Mouse (Mus musculus) heart, embryonic 15.5 days (tissue): Measurements from ENCODE around the gene Os9. TPM values are rescaled to one million over a fixed set of nuclear protein-coding genes. Genes with fewer than 3 reads are reported as not detected.
"Not testable (repeated sequence)": the region's sequence is repeated elsewhere in the genome, so short reads cannot be mapped to it uniquely, and the experiment has no call there.

Experiments used
- ATAC-seq: fragments of 200-750 bp; cut with Nextera tagmentation; replicated peaks from 2 replicates; pipeline ENCODE4 v1.8.0; 2017; ENCODE audit warnings: low read depth, moderate TSS enrichment; ENCODE audit not compliant: insufficient number of reproducible peaks, insufficient read depth, low FRiP score
- H3K27ac ChIP-seq: fragments of 300-500 bp; sonication (generic); 2 replicates; pipeline ENCODE4 v1.5.1; 2015; ENCODE audit warnings: mild to moderate bottlenecking, inconsistent platforms
- H3K27me3 ChIP-seq: fragments of 300-500 bp; sonication (generic); 2 replicates; pipeline ENCODE4 v1.6.1; 2015; ENCODE audit warnings: inconsistent platforms
- H3K36me3 ChIP-seq: fragments of 300-500 bp; sonication (generic); 2 replicates; pipeline ENCODE4 v1.6.1; 2015; ENCODE audit warnings: mild to moderate bottlenecking, inconsistent platforms
- H3K4me1 ChIP-seq: fragments of 300-500 bp; sonication (generic); replicated peaks from 2 replicates; pipeline ENCODE4 v1.6.1; 2015; ENCODE audit warnings: inconsistent platforms
- H3K4me2 ChIP-seq: fragments of 300-500 bp; sonication (generic); 2 replicates; pipeline ENCODE4 v1.6.1; 2015; ENCODE audit warnings: inconsistent platforms, mild to moderate bottlenecking, moderate library complexity
- H3K4me3 ChIP-seq: fragments of 300-500 bp; sonication (generic); 2 replicates; pipeline ENCODE4 v1.5.1; 2015; ENCODE audit warnings: mild to moderate bottlenecking, inconsistent platforms
- H3K9ac ChIP-seq: fragments of 300-500 bp; sonication (generic); 2 replicates; pipeline ENCODE4 v1.6.1; 2015; ENCODE audit warnings: mild to moderate bottlenecking, inconsistent platforms
- H3K9me3 ChIP-seq: fragments of 300-500 bp; sonication (generic); replicated peaks from 2 replicates; pipeline ENCODE4 v1.6.1; 2016; ENCODE audit warnings: inconsistent platforms
- WGBS: fragments of 180-500 bp; shearing (Covaris S2); methylation state at CpG from one replicate; pipeline ENCODE4 v1.1.7; 2015; ENCODE audit warnings: mixed read lengths; 5-methylcytosine and 5-hydroxymethylcytosine counted together
- polyA plus RNA-seq: library from polyadenylated mRNA; unstranded; fragments of >200 nt; fragmentation: Nextera tagmentation; extraction: Ambion mirVana; gene quantifications from 2 replicates; pipeline ENCODE4 v1.2.1, GENCODE M21; 2015

Gene Os9
- polyA plus RNA-seq, 1 experiment from 2014 or later, result 48.5 TPM

DNA sequence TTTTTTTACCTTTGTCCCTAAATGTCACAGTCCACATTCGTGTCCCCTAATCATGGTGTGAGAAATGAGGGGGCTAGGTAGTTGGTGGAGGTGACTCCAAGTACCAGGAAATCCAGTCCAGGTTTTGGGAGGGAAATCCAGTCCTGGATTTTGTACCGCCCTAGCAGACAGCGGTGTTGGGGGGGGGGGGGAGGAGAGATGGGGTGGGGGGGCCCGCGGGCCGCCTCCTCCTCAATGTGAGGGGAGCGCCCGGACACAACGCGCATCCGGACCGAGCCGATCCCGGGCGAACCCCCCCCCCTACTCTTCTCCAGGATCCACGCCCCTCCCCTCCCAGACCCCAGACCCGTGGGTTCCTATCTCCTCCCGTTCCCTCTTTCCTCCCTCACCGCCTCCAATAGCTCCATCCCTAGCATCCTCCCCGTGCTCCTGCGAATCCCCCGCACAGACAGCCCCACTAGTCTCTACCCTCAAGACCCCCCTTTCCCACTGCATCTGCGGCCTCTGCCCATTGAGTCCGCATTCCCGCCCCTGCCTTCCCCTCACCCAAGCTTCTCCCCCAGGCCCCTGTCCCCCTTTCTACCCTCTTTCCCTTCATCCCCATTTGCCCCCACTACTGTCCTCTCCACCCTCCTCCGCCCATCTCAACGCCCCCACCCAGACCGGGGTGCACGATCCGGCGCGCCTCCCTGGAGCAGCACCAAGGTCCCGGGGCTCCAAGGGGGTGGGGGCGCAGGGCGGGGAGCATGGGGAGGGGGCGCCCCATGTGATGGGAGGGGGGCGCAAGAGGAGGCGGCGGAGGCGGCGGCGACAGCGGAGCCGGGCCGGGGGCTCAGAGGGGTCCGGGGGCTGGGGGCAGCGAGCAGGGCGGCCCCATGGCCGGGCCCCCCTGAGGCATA lies 42.0 kb downstream of the Os9 start:
- H3K9ac ChIP-seq, result peak overlapping the region; percentile 31

DNA sequence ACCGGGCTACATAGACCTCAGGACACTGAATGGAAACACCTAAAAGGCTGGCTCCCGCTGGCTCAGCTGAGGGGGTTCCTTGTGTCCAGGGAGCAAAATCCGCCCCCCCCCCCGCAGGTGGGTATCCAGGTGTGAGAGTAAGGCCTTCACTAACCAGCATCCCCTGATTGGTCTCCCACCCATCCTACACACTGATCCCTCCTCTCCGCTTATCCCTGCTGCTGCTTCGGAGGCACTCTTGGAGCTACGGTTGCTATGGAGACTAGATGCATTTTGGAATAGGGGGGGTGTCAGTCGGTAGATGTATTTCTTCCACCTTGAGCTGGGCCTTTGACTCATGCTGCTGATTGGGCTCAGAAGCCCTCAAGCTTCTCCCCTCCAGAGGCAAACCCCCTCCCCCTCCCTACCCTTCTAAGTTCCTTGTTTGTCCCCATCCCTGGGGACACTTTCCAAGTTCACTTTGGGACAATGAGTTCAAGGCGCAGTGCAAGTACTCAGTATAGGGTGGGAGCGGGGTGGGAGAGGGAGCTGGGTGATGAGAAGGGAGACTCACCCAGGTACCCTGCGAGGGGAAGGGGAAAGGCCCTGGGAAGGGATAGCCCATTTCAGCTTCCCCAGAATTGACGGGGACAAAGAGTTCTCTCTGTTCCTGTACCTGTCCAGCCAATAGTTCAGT lies 42.8 kb downstream of the Os9 start:
- H3K9me3 ChIP-seq, result no peaks in the 10 kb centered on the region
- H3K27ac ChIP-seq, result no peak overlapping the region
- ATAC-seq, result no peak
- H3K4me3 ChIP-seq, result peak overlapping the region; percentile 48
- H3K4me1 ChIP-seq, result peaks cover 38% of the 10 kb centered on the region
- H3K9ac ChIP-seq, result no peak overlapping the region
- H3K36me3 ChIP-seq, result no peaks in the 10 kb centered on the region
- WGBS, result 8% methylated on average over 10 of the region's 12 CpGs
- peaks cover 82% of the 10 kb centered on the region for H3K27me3 ChIP-seq
- peak overlapping the region; percentile 74 for H3K4me2 ChIP-seq

More for the DNA sequence above, 42.0 kb downstream of the Os9 start:
- WGBS, result 3% methylated on average over 49 of the region's 49 CpGs
- no peaks in the 10 kb centered on the region for H3K36me3 ChIP-seq
- H3K4me3 ChIP-seq, result peak overlapping the region; percentile 48
- 0 out of 2 replicates have a peak, but pooled peaks have one; percentile 11 for ATAC-seq
- no peak overlapping the region for H3K27ac ChIP-seq
- H3K27me3 ChIP-seq, result peaks cover 90% of the 10 kb centered on the region
- no peaks in the 10 kb centered on the region for H3K9me3 ChIP-seq
- H3K4me1 ChIP-seq, result peaks cover 38% of the 10 kb centered on the region
- H3K4me2 ChIP-seq, result peak overlapping the region; percentile 74

DNA sequence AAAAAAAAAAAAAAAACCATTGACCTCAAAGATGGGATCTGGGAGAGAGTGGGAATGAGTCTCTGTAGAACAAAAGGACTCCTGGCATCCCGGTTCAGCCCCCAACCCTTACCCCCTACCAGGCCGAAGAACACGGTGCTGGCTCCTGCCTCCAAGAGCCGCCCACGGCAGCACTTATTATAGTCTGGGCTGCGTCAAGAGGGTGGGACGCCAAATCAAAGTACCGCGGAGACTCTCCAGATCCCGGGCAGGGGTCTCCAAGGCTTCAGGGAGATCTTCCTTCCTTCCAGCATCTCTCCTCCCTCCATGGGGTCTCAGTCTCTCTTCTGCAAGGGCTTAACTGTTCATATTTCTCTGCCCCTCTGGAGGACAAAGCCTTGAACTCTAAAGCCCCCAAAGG lies 43.4 kb downstream of the Os9 start:
- H3K36me3 ChIP-seq, result no peaks in the 10 kb centered on the region
- no peak overlapping the region for H3K4me3 ChIP-seq
- H3K9me3 ChIP-seq, result no peaks in the 10 kb centered on the region
- no peak overlapping the region for H3K4me2 ChIP-seq
- ATAC-seq, result no peak
- H3K27me3 ChIP-seq, result peaks cover 76% of the 10 kb centered on the region
- H3K4me1 ChIP-seq, result peaks cover 38% of the 10 kb centered on the region
- 11% methylated on average over 10 of the region's 10 CpGs for WGBS
- H3K9ac ChIP-seq, result no peak overlapping the region
- H3K27ac ChIP-seq, result no peak overlapping the region

GRCm38 (mm10) chr10:127076082-127076481 lies 44.8 kb downstream of the Os9 start:
- Histone ChIP-seq H3K4me2 (no peak overlapping the region; the same call in 1 of the 2 replicates), H3K9ac (no peak overlapping the region), H3K36me3 (no peaks in the 10 kb centered on the region), H3K9me3 (no peaks in the 10 kb centered on the region), H3K27ac (no peak overlapping the region), H3K4me3 (no peak overlapping the region), H3K4me1 (peaks cover 35% of the 10 kb centered on the region), H3K27me3 (peaks cover 62% of the 10 kb centered on the region)
- ATAC-seq, result no peak
- 34% methylated on average over 4 of the region's 4 CpGs for WGBS

DNA sequence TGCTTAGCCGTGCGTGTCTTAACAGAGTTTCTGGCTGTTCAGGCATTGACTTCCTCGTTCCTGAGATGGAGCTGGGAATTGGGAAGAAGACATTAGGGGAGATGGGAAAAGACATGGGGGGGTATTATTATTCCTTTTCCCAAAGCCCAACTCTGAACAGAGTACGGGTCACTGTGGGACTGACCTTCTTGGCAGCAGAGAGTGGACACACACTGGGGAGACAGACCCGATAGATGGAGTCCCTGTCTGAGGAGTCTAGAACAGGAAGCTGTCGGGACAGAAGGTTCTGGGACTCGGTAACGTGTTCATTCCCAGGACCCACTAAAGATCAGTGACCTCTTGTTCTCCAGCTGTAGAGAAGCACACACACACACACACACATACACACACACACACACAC lies 45.3 kb downstream of the Os9 start:
- peaks cover 34% of the 10 kb centered on the region for H3K4me1 ChIP-seq
- no peak for ATAC-seq
- H3K4me3 ChIP-seq, result peak overlapping the region; percentile 12; the same call in 1 of the 2 replicates
- 56% methylated on average over 8 of the region's 8 CpGs for WGBS
- H3K9me3 ChIP-seq, result no peaks in the 10 kb centered on the region
- peaks cover 57% of the 10 kb centered on the region for H3K27me3 ChIP-seq
- no peak overlapping the region for H3K9ac ChIP-seq
- H3K36me3 ChIP-seq, result no peaks in the 10 kb centered on the region
- no peak overlapping the region for H3K27ac ChIP-seq
- H3K4me2 ChIP-seq, result no peak overlapping the region; the same call in 1 of the 2 replicates

- Histone ChIP-seq H3K27ac (no peak within 1 kb of the TSS), H3K4me2 (no peak within 1 kb of the TSS; the same call in 1 of the 2 replicates), H3K4me1 (peaks cover 29% of the 10 kb centered on the region), H3K9ac (no peak within 1 kb of the TSS), H3K36me3 (no peaks in the 10 kb centered on the region), H3K27me3 (peaks cover 52% of the 10 kb centered on the region), H3K9me3 (no peaks in the 10 kb centered on the region), H3K4me3 (peak within 1 kb of the TSS; percentile 12; the same call in 1 of the 2 replicates)
- ATAC-seq, result no peak
- WGBS, result 47% methylated on average over 9 of the region's 9 CpGs
These were observed 45.9 kb downstream of the Os9 start, which contains the start of gene Agap2 for GRCm38 (mm10) chr10:127075080-127075479. Agap2 (plus strand) TSS chr10:127075284.

- WGBS, result 74% methylated on average over 1 of the region's 1 CpGs
- no peak overlapping the region for H3K27ac ChIP-seq
- ATAC-seq, result no peak
- H3K9me3 ChIP-seq, result no peaks in the 10 kb centered on the region
- H3K27me3 ChIP-seq, result peaks cover 41% of the 10 kb centered on the region
- peaks cover 24% of the 10 kb centered on the region for H3K4me1 ChIP-seq
- H3K4me2 ChIP-seq, result no peak overlapping the region
- H3K9ac ChIP-seq, result no peak overlapping the region
- no peak overlapping the region for H3K4me3 ChIP-seq
- H3K36me3 ChIP-seq, result no peaks in the 10 kb centered on the region
These were observed 47.0 kb downstream of the Os9 start for GRCm38 (mm10) chr10:127073981-127074380.

- H3K36me3 ChIP-seq, H3K27ac ChIP-seq, ATAC-seq, H3K9me3 ChIP-seq, H3K9ac ChIP-seq, H3K4me3 ChIP-seq, H3K4me2 ChIP-seq: not testable (repeated sequence)
- WGBS, result 72% methylated on average over 2 of the region's 2 CpGs
- peaks cover 31% of the 10 kb centered on the region for H3K27me3 ChIP-seq
- peaks cover 23% of the 10 kb centered on the region for H3K4me1 ChIP-seq
These were observed 48.0 kb downstream of the Os9 start for GRCm38 (mm10) chr10:127072969-127073368.

GRCm38 (mm10) chr10:127072270-127072669 lies 48.7 kb downstream of the Os9 start:
- ATAC-seq, result not testable (repeated sequence)

DNA sequence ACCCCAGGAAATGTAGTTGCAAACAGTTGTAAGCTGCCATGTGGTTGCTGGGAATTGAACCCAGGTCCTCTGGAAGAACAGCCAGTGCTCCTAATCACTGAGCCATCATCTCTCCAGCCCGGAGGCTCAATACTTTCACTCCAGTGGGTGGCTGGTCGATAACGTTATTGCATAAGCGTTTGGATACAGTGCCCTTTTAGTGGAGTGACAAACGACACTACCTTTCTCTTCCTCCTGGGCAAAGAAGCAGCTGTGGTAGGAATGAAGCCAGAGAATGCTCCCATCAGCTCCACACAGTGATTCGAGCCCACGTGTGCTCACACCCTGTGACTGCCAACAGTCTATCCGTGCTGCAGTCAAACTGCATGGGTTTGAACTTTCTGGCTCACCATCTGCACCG lies 49.7 kb downstream of the Os9 start:
- peak overlapping the region; percentile 78 for H3K4me3 ChIP-seq
- peak overlapping the region; percentile 74 for H3K4me2 ChIP-seq
- peaks cover 14% of the 10 kb centered on the region for H3K27me3 ChIP-seq
- WGBS, result 74% methylated on average over 9 of the region's 9 CpGs
- H3K9ac ChIP-seq, result 0 out of 2 replicates have a peak overlapping the region, but pooled peaks have one; percentile 15
- H3K36me3 ChIP-seq, result peaks cover 25% of the 10 kb centered on the region
- no peak for ATAC-seq
- no peaks in the 10 kb centered on the region for H3K9me3 ChIP-seq
- peaks cover 21% of the 10 kb centered on the region for H3K4me1 ChIP-seq
- H3K27ac ChIP-seq, result no peak overlapping the region

More at GRCm38 (mm10) chr10:127072270-127072669, 48.7 kb downstream of the Os9 start:
- H3K4me2 ChIP-seq, H3K27ac ChIP-seq, H3K4me3 ChIP-seq, H3K9me3 ChIP-seq, H3K9ac ChIP-seq: not testable (repeated sequence)
- WGBS, result 84% methylated on average over 4 of the region's 4 CpGs
- Histone ChIP-seq H3K36me3 (peaks cover 15% of the 10 kb centered on the region), H3K4me1 (peaks cover 21% of the 10 kb centered on the region), H3K27me3 (peaks cover 24% of the 10 kb centered on the region)
